Mouse (Mus musculus): ENCODE measurements around the gene Bcl11b.
A peak's percentile ranks its signal among the peaks of the same experiment; 100 is the strongest.

The Bcl11b gene

GRCm38 (mm10) chr12:107998746-107999145 lies 4.7 kb downstream of the Bcl11b start:
- DNase-seq (ENCODE audit: low spot score): peak; percentile 66

- no peak for DNase-seq (ENCODE audit: low spot score)
Measured at GRCm38 (mm10) chr12:107997901-107998300, 5.5 kb downstream of the Bcl11b start.

- no peak for DNase-seq (ENCODE audit: low spot score)
Measured at GRCm38 (mm10) chr12:107997241-107997640, 6.2 kb downstream of the Bcl11b start.

- DNase-seq (ENCODE audit: low spot score): no peak
Measured at GRCm38 (mm10) chr12:107996773-107997172, 6.6 kb downstream of the Bcl11b start.

GRCm38 (mm10) chr12:107996216-107996615 lies 7.2 kb downstream of the Bcl11b start:
- DNase-seq (ENCODE audit: low spot score): no peak

- no peak for DNase-seq (ENCODE audit: low spot score)
Measured at GRCm38 (mm10) chr12:107994421-107994820, 9.0 kb downstream of the Bcl11b start.

GRCm38 (mm10) chr12:107993029-107993428 lies 10.4 kb downstream of the Bcl11b start:
- no peak for DNase-seq (ENCODE audit: low spot score)

GRCm38 (mm10) chr12:107991191-107991590 lies 12.2 kb downstream of the Bcl11b start:
- no peak for DNase-seq (ENCODE audit: low spot score)

GRCm38 (mm10) chr12:107983211-107983610 lies 20.2 kb downstream of the Bcl11b start:
- DNase-seq (ENCODE audit: low spot score): no peak

- no peak for DNase-seq (ENCODE audit: low spot score)
Measured at GRCm38 (mm10) chr12:107982306-107982705, 21.1 kb downstream of the Bcl11b start.

GRCm38 (mm10) chr12:107981231-107981630 lies 22.2 kb downstream of the Bcl11b start:
- DNase-seq (ENCODE audit: low spot score): no peak

- no peak for DNase-seq (ENCODE audit: low spot score)
Measured at GRCm38 (mm10) chr12:107980261-107980961, 23.0 kb downstream of the Bcl11b start.

GRCm38 (mm10) chr12:107979710-107980260 lies 23.6 kb downstream of the Bcl11b start:
- DNase-seq (ENCODE audit: low spot score): no peak

- DNase-seq (ENCODE audit: low spot score): no peak
Measured at GRCm38 (mm10) chr12:107978736-107979255, 24.6 kb downstream of the Bcl11b start.

GRCm38 (mm10) chr12:107978063-107978462 lies 25.3 kb downstream of the Bcl11b start:
- no peak for DNase-seq (ENCODE audit: low spot score)

GRCm38 (mm10) chr12:107977534-107977933 lies 25.9 kb downstream of the Bcl11b start:
- no peak for DNase-seq (ENCODE audit: low spot score)

- no peak for DNase-seq (ENCODE audit: low spot score)
Measured at GRCm38 (mm10) chr12:107977086-107977485, 26.3 kb downstream of the Bcl11b start.

- no peak for DNase-seq (ENCODE audit: low spot score)
Measured at GRCm38 (mm10) chr12:107976571-107977001, 26.8 kb downstream of the Bcl11b start.

- no peak for DNase-seq (ENCODE audit: low spot score)
Measured at GRCm38 (mm10) chr12:107975897-107976570, 27.4 kb downstream of the Bcl11b start.

- DNase-seq (ENCODE audit: low spot score): no peak
Measured at GRCm38 (mm10) chr12:107975479-107975896, 27.9 kb downstream of the Bcl11b start.

GRCm38 (mm10) chr12:107974504-107974903 lies 28.9 kb downstream of the Bcl11b start:
- no peak for DNase-seq (ENCODE audit: low spot score)

GRCm38 (mm10) chr12:107973556-107974140 lies 29.8 kb downstream of the Bcl11b start:
- no peak for DNase-seq (ENCODE audit: low spot score)

All from layer of hippocampus, adult 9-10 months (tissue).